Mouse (Mus musculus): Measurements from ENCODE around the gene Smarca2. TPM values are rescaled to one million over a fixed set of nuclear protein-coding genes. Genes with fewer than 3 reads are reported as not detected.

Smarca2 gene
- total and polyA plus RNA-seq, 3 experiments: 20.1 to 66.4 (median 31.4) TPM

DNA sequence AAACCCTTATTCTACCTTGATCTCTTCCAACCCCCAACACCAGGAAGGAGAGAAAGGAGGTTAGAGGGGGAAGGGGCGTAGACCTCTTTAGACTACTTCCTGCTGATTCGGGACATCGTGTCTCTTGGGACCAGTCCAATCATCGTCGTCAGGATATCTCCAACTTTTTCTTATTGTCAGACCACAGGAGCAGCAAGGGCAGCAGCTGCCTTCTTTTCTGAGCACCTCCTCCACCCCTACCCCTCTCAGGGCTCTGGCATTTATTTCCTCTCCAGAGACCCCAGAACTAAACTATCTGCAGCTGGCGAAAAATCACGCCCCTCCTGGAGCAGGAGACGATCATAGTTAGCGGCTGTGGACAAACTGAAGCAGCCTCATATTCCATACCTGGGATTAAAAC is 122.9 kb downstream of the Smarca2 start:
- peaks cover 32% of the 10 kb centered on the region for H3K36me3 ChIP-seq (replicated peaks)
- ATAC-seq (ENCODE audit: extremely low read depth, insufficient number of reproducible peaks, low FRiP score, poor library complexity, severe bottlenecking) (no peak), DNase-seq (ENCODE audit: low spot score) (no peak)
- no peaks in the 10 kb centered on the region for H3K27me3 ChIP-seq (ENCODE audit: insufficient read depth, low read length)
- no peaks in the 10 kb centered on the region for H3K4me1 ChIP-seq (ENCODE audit: insufficient read depth, low read depth, low read length)
- peaks cover 16% of the 10 kb centered on the region for H3K9me3 ChIP-seq (replicated peaks)
- H3K4me3 ChIP-seq (ENCODE audit: low read depth, low read length): no peak overlapping the region
- no peak for TF ChIP-seq CTCF (IDR thresholded peaks at IDR 0.05; ENCODE audit: low read depth, low read length)
- no peak for TF ChIP-seq GATA1 (IDR thresholded peaks at IDR 0.05; ENCODE audit: borderline replicate concordance, low read length)
- TF ChIP-seq GATA2 (IDR thresholded peaks at IDR 0.05; ENCODE audit: borderline replicate concordance, low read depth, low read length): no peak
- no peak for TF ChIP-seq POLR2AphosphoS5 (IDR thresholded peaks at IDR 0.05; ENCODE audit: insufficient replicate concordance, low read depth, low read length)
- no peak for TF ChIP-seq TAL1 (conservative IDR thresholded peaks at IDR 0.05; ENCODE audit: low read depth, low read length)

DNA sequence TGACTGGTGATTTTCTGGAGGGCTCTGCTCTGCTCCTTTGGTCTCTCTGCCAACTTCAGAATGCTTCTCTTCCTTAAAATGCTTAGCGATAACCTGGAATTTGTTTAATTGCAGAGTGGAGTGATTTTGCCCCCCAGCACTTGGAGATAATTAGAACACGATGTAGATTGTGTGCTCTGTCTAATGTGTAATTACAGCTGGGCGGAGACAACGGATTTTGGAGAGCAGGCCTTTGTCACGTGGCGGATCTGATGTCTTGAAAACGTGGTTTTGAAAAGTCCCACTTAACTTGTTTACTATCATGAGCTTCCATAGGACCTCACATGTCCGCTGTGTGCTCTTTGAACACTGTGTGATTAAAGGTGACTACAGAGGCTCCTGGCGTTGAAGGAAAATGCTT is 125.6 kb downstream of the Smarca2 start:
- peaks cover 39% of the 10 kb centered on the region for H3K36me3 ChIP-seq (replicated peaks)
- no peak overlapping the region for H3K4me3 ChIP-seq (ENCODE audit: low read depth, low read length)
- H3K9me3 ChIP-seq (replicated peaks): peaks cover 17% of the 10 kb centered on the region
- DNase-seq (ENCODE audit: low spot score): no peak
- no peak for ATAC-seq (ENCODE audit: extremely low read depth, insufficient number of reproducible peaks, low FRiP score, poor library complexity, severe bottlenecking)
- H3K27me3 ChIP-seq (ENCODE audit: insufficient read depth, low read length): no peaks in the 10 kb centered on the region
- TF ChIP-seq GATA1 (IDR thresholded peaks at IDR 0.05; ENCODE audit: borderline replicate concordance, low read length) (no peak), CTCF (IDR thresholded peaks at IDR 0.05; ENCODE audit: low read depth, low read length) (no peak), GATA2 (IDR thresholded peaks at IDR 0.05; ENCODE audit: borderline replicate concordance, low read depth, low read length) (no peak), TAL1 (conservative IDR thresholded peaks at IDR 0.05; ENCODE audit: low read depth, low read length) (no peak), POLR2AphosphoS5 (IDR thresholded peaks at IDR 0.05; ENCODE audit: insufficient replicate concordance, low read depth, low read length) (no peak)
- H3K4me1 ChIP-seq (ENCODE audit: insufficient read depth, low read depth, low read length): no peaks in the 10 kb centered on the region

DNA sequence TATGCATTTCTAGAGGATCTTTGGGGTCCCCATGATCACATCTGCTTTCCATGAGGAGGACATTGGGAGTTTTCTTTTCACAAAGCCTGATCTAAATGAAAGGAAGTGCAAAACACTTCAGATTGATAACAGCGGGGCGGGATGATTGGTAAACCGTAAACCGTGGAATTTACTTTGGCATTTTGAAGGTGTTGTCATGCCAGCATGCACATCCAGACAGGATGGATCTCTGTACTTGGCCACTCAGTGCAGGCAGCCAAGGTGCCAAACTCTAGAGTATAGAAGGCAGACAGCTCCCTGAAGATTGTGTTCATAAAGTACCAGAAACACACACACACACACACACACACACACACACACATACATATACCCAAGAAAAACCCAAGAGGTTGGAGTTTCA is 126.3 kb downstream of the Smarca2 start:
- Histone ChIP-seq H3K27me3 (ENCODE audit: insufficient read depth, low read length) (no peaks in the 10 kb centered on the region), H3K4me1 (ENCODE audit: insufficient read depth, low read depth, low read length) (no peaks in the 10 kb centered on the region), H3K9me3 (replicated peaks) (peaks cover 21% of the 10 kb centered on the region), H3K36me3 (replicated peaks) (peaks cover 44% of the 10 kb centered on the region), H3K4me3 (ENCODE audit: low read depth, low read length) (no peak overlapping the region)
- DNase-seq (ENCODE audit: low spot score) (no peak), ATAC-seq (ENCODE audit: extremely low read depth, insufficient number of reproducible peaks, low FRiP score, poor library complexity, severe bottlenecking) (no peak)
- TF ChIP-seq CTCF (IDR thresholded peaks at IDR 0.05; ENCODE audit: low read depth, low read length) (no peak), GATA1 (IDR thresholded peaks at IDR 0.05; ENCODE audit: borderline replicate concordance, low read length) (no peak), GATA2 (IDR thresholded peaks at IDR 0.05; ENCODE audit: borderline replicate concordance, low read depth, low read length) (no peak), TAL1 (conservative IDR thresholded peaks at IDR 0.05; ENCODE audit: low read depth, low read length) (no peak), POLR2AphosphoS5 (IDR thresholded peaks at IDR 0.05; ENCODE audit: insufficient replicate concordance, low read depth, low read length) (no peak)

DNA sequence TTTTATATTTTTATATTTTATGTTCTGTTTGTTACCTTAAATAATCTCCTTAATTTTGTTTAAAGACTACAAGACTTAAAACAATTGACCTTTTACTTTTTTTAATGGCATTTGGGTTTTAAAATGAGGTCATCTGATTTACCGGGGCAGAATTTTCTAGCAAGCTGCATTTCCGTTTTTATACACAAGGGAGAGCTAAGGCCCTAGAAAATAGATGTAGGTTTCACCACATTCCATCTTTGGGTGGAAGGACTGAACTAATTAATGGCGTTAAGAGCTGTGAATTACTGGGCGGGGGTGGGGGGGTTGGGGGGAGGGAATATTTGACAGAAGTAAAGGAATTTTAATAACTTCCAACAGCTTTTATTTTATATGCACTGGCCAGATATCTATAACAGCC is 127.0 kb downstream of the Smarca2 start:
- Histone ChIP-seq H3K27me3 (ENCODE audit: insufficient read depth, low read length) (no peaks in the 10 kb centered on the region), H3K4me1 (ENCODE audit: insufficient read depth, low read depth, low read length) (no peaks in the 10 kb centered on the region), H3K4me3 (ENCODE audit: low read depth, low read length) (no peak overlapping the region), H3K36me3 (replicated peaks) (peaks cover 44% of the 10 kb centered on the region), H3K9me3 (replicated peaks) (peaks cover 23% of the 10 kb centered on the region)
- DNase-seq (ENCODE audit: low spot score) (no peak), ATAC-seq (ENCODE audit: extremely low read depth, insufficient number of reproducible peaks, low FRiP score, poor library complexity, severe bottlenecking) (no peak)
- TF ChIP-seq TAL1 (conservative IDR thresholded peaks at IDR 0.05; ENCODE audit: low read depth, low read length) (no peak), GATA1 (IDR thresholded peaks at IDR 0.05; ENCODE audit: borderline replicate concordance, low read length) (no peak), GATA2 (IDR thresholded peaks at IDR 0.05; ENCODE audit: borderline replicate concordance, low read depth, low read length) (no peak), CTCF (IDR thresholded peaks at IDR 0.05; ENCODE audit: low read depth, low read length) (no peak), POLR2AphosphoS5 (IDR thresholded peaks at IDR 0.05; ENCODE audit: insufficient replicate concordance, low read depth, low read length) (no peak)

DNA sequence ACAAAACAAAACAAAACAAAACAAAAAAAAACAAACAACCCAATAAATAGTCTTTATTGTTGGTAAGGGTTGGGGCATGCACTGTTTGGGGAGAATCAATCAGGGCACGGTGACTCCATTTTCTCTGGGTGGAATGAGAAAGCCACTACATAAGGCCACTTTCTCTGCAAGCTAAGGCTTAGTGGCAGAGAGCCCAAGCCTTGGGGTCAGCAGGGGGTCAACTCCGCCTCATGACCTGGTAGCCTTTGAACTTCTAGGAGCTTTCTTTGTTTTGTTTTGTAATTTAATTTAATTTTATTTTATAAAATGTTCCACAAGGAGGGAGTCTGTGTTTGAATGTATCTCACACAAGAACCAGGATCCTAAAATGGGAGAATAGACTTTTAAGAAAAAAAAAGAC is 128.2 kb downstream of the Smarca2 start:
- ATAC-seq (ENCODE audit: extremely low read depth, insufficient number of reproducible peaks, low FRiP score, poor library complexity, severe bottlenecking): no peak
- peaks cover 24% of the 10 kb centered on the region for H3K9me3 ChIP-seq (replicated peaks)
- DNase-seq (ENCODE audit: low spot score): no peak
- TF ChIP-seq POLR2AphosphoS5 (IDR thresholded peaks at IDR 0.05; ENCODE audit: insufficient replicate concordance, low read depth, low read length) (no peak), GATA1 (IDR thresholded peaks at IDR 0.05; ENCODE audit: borderline replicate concordance, low read length) (no peak), TAL1 (conservative IDR thresholded peaks at IDR 0.05; ENCODE audit: low read depth, low read length) (no peak), CTCF (IDR thresholded peaks at IDR 0.05; ENCODE audit: low read depth, low read length) (no peak), GATA2 (IDR thresholded peaks at IDR 0.05; ENCODE audit: borderline replicate concordance, low read depth, low read length) (no peak)
- no peaks in the 10 kb centered on the region for H3K27me3 ChIP-seq (ENCODE audit: insufficient read depth, low read length)
- H3K36me3 ChIP-seq (replicated peaks): peaks cover 42% of the 10 kb centered on the region
- H3K4me1 ChIP-seq (ENCODE audit: insufficient read depth, low read depth, low read length): no peaks in the 10 kb centered on the region
- H3K4me3 ChIP-seq (ENCODE audit: low read depth, low read length): no peak overlapping the region

DNA sequence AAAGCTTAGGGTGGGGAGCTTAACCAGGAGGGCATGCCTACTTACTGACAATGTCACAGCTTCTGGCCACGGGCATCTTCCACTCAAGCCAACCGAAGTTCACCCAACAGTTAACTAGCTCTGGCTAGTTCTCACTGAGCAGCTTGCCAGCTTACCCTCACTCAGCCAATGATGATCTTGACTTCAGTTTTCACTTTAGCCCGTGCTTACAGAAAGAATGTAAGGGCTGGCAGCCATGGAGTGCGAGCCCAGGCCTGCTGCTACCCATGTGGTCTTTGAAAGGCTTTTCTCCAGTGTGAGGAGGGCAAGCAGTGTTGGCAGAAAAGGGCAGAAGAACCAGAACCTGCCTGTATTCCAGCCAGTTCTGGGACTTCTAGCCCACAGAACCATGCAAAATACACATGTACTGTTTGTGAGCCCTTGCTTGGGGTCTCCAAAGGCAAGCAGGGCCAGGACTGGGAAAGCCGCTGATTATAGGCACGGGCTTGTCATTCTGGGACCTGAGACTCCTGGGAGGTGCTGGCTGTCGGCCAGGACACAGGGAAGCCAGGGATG is 128.8 kb downstream of the Smarca2 start:
- ATAC-seq (ENCODE audit: extremely low read depth, insufficient number of reproducible peaks, low FRiP score, poor library complexity, severe bottlenecking): no peak
- Histone ChIP-seq H3K4me1 (ENCODE audit: insufficient read depth, low read depth, low read length) (peaks cover 4% of the 10 kb centered on the region; the same call in 1 of the 2 replicates), H3K36me3 (replicated peaks) (peaks cover 39% of the 10 kb centered on the region)

More for the DNA sequence above, 128.8 kb downstream of the Smarca2 start:
- TF ChIP-seq GATA2 (IDR thresholded peaks at IDR 0.05; ENCODE audit: borderline replicate concordance, low read depth, low read length) (no peak), TAL1 (conservative IDR thresholded peaks at IDR 0.05; ENCODE audit: low read depth, low read length) (no peak), CTCF (IDR thresholded peaks at IDR 0.05; ENCODE audit: low read depth, low read length) (no peak), GATA1 (IDR thresholded peaks at IDR 0.05; ENCODE audit: borderline replicate concordance, low read length) (no peak), POLR2AphosphoS5 (IDR thresholded peaks at IDR 0.05; ENCODE audit: insufficient replicate concordance, low read depth, low read length) (no peak)
- Histone ChIP-seq H3K27me3 (ENCODE audit: insufficient read depth, low read length) (no peaks in the 10 kb centered on the region), H3K9me3 (replicated peaks) (peaks cover 20% of the 10 kb centered on the region), H3K4me3 (ENCODE audit: low read depth, low read length) (no peak overlapping the region)
- DNase-seq (ENCODE audit: low spot score): no peak

All from G1E (cell line).